Mouse (Mus musculus) MEL (cell line): ENCODE data around the gene Mymx. TPM values are rescaled to one million over a fixed set of nuclear protein-coding genes. Genes with fewer than 3 reads are reported as not detected.

Experiments
- DNase-seq: peaks from one replicate; pipeline ENCODE4 v3.0.0; 2011; ENCODE audit warnings: low read depth, low spot score
- H3K27ac ChIP-seq: 2 replicates; pipeline ENCODE4 v1.5.1; 2012; ENCODE audit warnings: low read depth, mild to moderate bottlenecking, control low read depth, low read length, moderate library complexity; ENCODE audit not compliant: control insufficient read depth
- H3K27me3 ChIP-seq, 2 experiments: fragments of 150-350 bp in 1 of 2; sonication (generic) in 1 of 2; 2 replicates each; pipeline ENCODE4 v1.6.1; 2012; ENCODE audit warnings: low read length in 2 of 2, mild to moderate bottlenecking in 2 of 2, improper control_type of control experiment in 1 of 2, moderate library complexity in 1 of 2; ENCODE audit not compliant: insufficient read depth in 2 of 2, control insufficient read depth in 1 of 2
- H3K36me3 ChIP-seq, 2 experiments: 2 replicates each; pipeline ENCODE4 v1.6.1; 2012 to 2014; ENCODE audit warnings: low read length in 2 of 2, improper control_type of control experiment in 1 of 2, inconsistent platforms in 1 of 2, mild to moderate bottlenecking in 1 of 2; ENCODE audit not compliant: insufficient read depth in 2 of 2, control insufficient read depth in 1 of 2
- H3K4me1 ChIP-seq, 2 experiments: fragments of 150-350 bp in 1 of 2; sonication (generic) in 1 of 2; 2 replicates each; pipeline ENCODE4 v1.6.1; 2012; ENCODE audit warnings: low read length in 2 of 2, improper control_type of control experiment in 1 of 2, mild to moderate bottlenecking in 1 of 2; ENCODE audit not compliant: insufficient read depth in 2 of 2, control insufficient read depth in 1 of 2
- H3K4me3 ChIP-seq, 2 experiments: fragments of 150-350 bp in 1 of 2; sonication (generic) in 1 of 2; 2 replicates each; pipeline ENCODE4 v1.5.1; 2012; ENCODE audit warnings: low read depth in 2 of 2, low read length in 2 of 2, mild to moderate bottlenecking in 2 of 2, moderate library complexity in 2 of 2, control low read depth in 1 of 2, improper control_type of control experiment in 1 of 2; ENCODE audit not compliant: control insufficient read depth in 1 of 2, insufficient read depth in 1 of 2
- H3K79me2 ChIP-seq: 2 replicates; pipeline ENCODE4 v1.6.1; 2012; ENCODE audit warnings: mild to moderate bottlenecking, low read length, moderate library complexity; ENCODE audit not compliant: control insufficient read depth, poor library complexity, insufficient read depth
- H3K9ac ChIP-seq: 2 replicates; pipeline ENCODE4 v1.6.1; 2012; ENCODE audit warnings: low read depth, mild to moderate bottlenecking, control low read depth, low read length, moderate library complexity; ENCODE audit not compliant: control insufficient read depth, poor library complexity, severe bottlenecking
- H3K9me3 ChIP-seq: fragments of 150-350 bp; sonication (generic); replicated peaks from 2 replicates; pipeline ENCODE4 v1.6.1; 2012; ENCODE audit warnings: mild to moderate bottlenecking, low read length, improper control_type of control experiment, moderate library complexity; ENCODE audit not compliant: insufficient read depth
- CHD2 ChIP-seq: IDR thresholded peaks from 2 replicates; pipeline ENCODE4 v1.6.1; 2011; ENCODE audit warnings: low read length, improper control_type of control experiment
- CTCF ChIP-seq, 3 experiments: IDR thresholded peaks in 2 of 3; conservative IDR thresholded peaks in 1 of 3; 2 replicates each; pipeline ENCODE4 v1.5.1; 2011 to 2012; ENCODE audit warnings: low read length in 3 of 3, low read depth in 2 of 3, mild to moderate bottlenecking in 2 of 3, improper control_type of control experiment in 1 of 3, inconsistent platforms in 1 of 3, mixed read lengths in 1 of 3, moderate library complexity in 1 of 3; ENCODE audit not compliant: control insufficient read depth in 1 of 3, insufficient read depth in 1 of 3, poor library complexity in 1 of 3, severe bottlenecking in 1 of 3
- ELF1 ChIP-seq: IDR thresholded peaks from 2 replicates; pipeline ENCODE4 v1.6.1; 2014; ENCODE audit warnings: low read depth, mild to moderate bottlenecking, inconsistent platforms, low read length, improper control_type of control experiment, moderate library complexity
- EP300 ChIP-seq, 2 experiments: IDR thresholded peaks; 2 replicates each; pipeline ENCODE4 v1.6.1; 2011; ENCODE audit warnings: improper control_type of control experiment in 2 of 2, low read length in 2 of 2, low read depth in 1 of 2, mild to moderate bottlenecking in 1 of 2
- ETS1 ChIP-seq: IDR thresholded peaks from 2 replicates; pipeline ENCODE4 v1.6.1; 2012; ENCODE audit warnings: low read depth, mild to moderate bottlenecking, inconsistent platforms, low read length, improper control_type of control experiment, moderate library complexity
- HCFC1 ChIP-seq: IDR thresholded peaks from 2 replicates; pipeline ENCODE4 v1.6.1; 2012; ENCODE audit warnings: low read depth, mild to moderate bottlenecking, inconsistent platforms, low read length, improper control_type of control experiment, moderate library complexity
- MAFK ChIP-seq: IDR thresholded peaks from 2 replicates; pipeline ENCODE4 v1.6.1; 2011; ENCODE audit warnings: low read depth, mild to moderate bottlenecking, low read length, improper control_type of control experiment, borderline replicate concordance
- MAX ChIP-seq: IDR thresholded peaks from 2 replicates; pipeline ENCODE4 v1.6.1; 2011; ENCODE audit warnings: low read length, improper control_type of control experiment
- MAZ ChIP-seq: IDR thresholded peaks from 2 replicates; pipeline ENCODE4 v1.6.1; 2012; ENCODE audit warnings: low read depth, mild to moderate bottlenecking, inconsistent platforms, low read length, improper control_type of control experiment
- MXI1 ChIP-seq: IDR thresholded peaks from 2 replicates; pipeline ENCODE4 v1.6.1; 2011; ENCODE audit warnings: mild to moderate bottlenecking, low read depth, low read length, improper control_type of control experiment
- MYC ChIP-seq: IDR thresholded peaks from 2 replicates; pipeline ENCODE4 v1.6.1; 2011; ENCODE audit warnings: low read depth, mild to moderate bottlenecking, low read length, improper control_type of control experiment, moderate library complexity
- NELFE ChIP-seq: IDR thresholded peaks from 2 replicates; pipeline ENCODE4 v1.6.1; 2011; ENCODE audit warnings: low read depth, low read length, improper control_type of control experiment
- POLR2A ChIP-seq, 2 experiments: IDR thresholded peaks; 2 replicates each; pipeline ENCODE4 v1.6.1; 2011 to 2012; ENCODE audit warnings: low read length in 2 of 2, mild to moderate bottlenecking in 2 of 2, control low read depth in 1 of 2, improper control_type of control experiment in 1 of 2, low read depth in 1 of 2, moderate library complexity in 1 of 2; ENCODE audit not compliant: control insufficient read depth in 1 of 2, insufficient read depth in 1 of 2, poor library complexity in 1 of 2
- POLR2AphosphoS2 ChIP-seq: IDR thresholded peaks from 2 replicates; pipeline ENCODE4 v1.6.1; 2011; ENCODE audit warnings: low read length, improper control_type of control experiment
- RAD21 ChIP-seq: IDR thresholded peaks from 2 replicates; pipeline ENCODE4 v1.6.1; 2011; ENCODE audit warnings: mild to moderate bottlenecking, low read depth, low read length, improper control_type of control experiment
- RCOR1 ChIP-seq: IDR thresholded peaks from 2 replicates; pipeline ENCODE4 v1.6.1; 2012; ENCODE audit warnings: low read depth, mild to moderate bottlenecking, inconsistent platforms, low read length, improper control_type of control experiment
- SIN3A ChIP-seq: IDR thresholded peaks from 2 replicates; pipeline ENCODE4 v1.6.1; 2012; ENCODE audit warnings: low read length, improper control_type of control experiment, inconsistent platforms
- SMC3 ChIP-seq: IDR thresholded peaks from 2 replicates; pipeline ENCODE4 v1.6.1; 2011; ENCODE audit warnings: low read depth, low read length, improper control_type of control experiment
- TAL1 ChIP-seq: IDR thresholded peaks from 2 replicates; pipeline ENCODE4 v1.6.1; 2012; ENCODE audit warnings: mild to moderate bottlenecking, inconsistent platforms, low read length, moderate library complexity, mixed read lengths
- TBP ChIP-seq: IDR thresholded peaks from 2 replicates; pipeline ENCODE4 v1.8.0; 2011; ENCODE audit warnings: low read depth, low read length, improper control_type of control experiment
- UBTF ChIP-seq: IDR thresholded peaks from 2 replicates; pipeline ENCODE4 v1.6.1; 2012; ENCODE audit warnings: low read depth, mild to moderate bottlenecking, inconsistent platforms, low read length, improper control_type of control experiment, moderate library complexity, borderline replicate concordance; ENCODE audit not compliant: insufficient read depth
- USF1 ChIP-seq: IDR thresholded peaks from 2 replicates; pipeline ENCODE4 v1.6.1; 2014; ENCODE audit warnings: low read depth, mild to moderate bottlenecking, inconsistent platforms, low read length, improper control_type of control experiment, moderate library complexity
- ZC3H11A ChIP-seq: IDR thresholded peaks from 2 replicates; pipeline ENCODE4 v1.6.1; 2012; ENCODE audit warnings: low read depth, mild to moderate bottlenecking, inconsistent platforms, low read length, improper control_type of control experiment
- ZMIZ1 ChIP-seq: IDR thresholded peaks from 2 replicates; pipeline ENCODE4 v1.6.1; 2012; ENCODE audit warnings: low read depth, mild to moderate bottlenecking, inconsistent platforms, low read length, improper control_type of control experiment, moderate library complexity
- polyA plus RNA-seq, 2 experiments: library from polyadenylated mRNA; stranded (reverse) in 1 of 2; unstranded in 1 of 2; fragments of >175 nt in 1 of 2; fragments of >200 nt in 1 of 2; gene quantifications; 2 replicates each; pipeline versions ENCODE4 v1.2.1 to v1.2.4; 2012; ENCODE audit warnings: low replicate concordance in 2 of 2, low read depth in 1 of 2; ENCODE audit not compliant: insufficient read length in 2 of 2, insufficient read depth in 1 of 2, missing spikeins in 1 of 2
- total RNA-seq: library from RNA; depleted of rRNA; stranded (reverse); fragments of 300-350 nt; gene quantifications from 2 replicates; pipeline ENCODE4 v1.2.3, GENCODE M21; 2012

Gene Mymx
- total and polyA plus RNA-seq, 3 experiments, result not detected

DNA sequence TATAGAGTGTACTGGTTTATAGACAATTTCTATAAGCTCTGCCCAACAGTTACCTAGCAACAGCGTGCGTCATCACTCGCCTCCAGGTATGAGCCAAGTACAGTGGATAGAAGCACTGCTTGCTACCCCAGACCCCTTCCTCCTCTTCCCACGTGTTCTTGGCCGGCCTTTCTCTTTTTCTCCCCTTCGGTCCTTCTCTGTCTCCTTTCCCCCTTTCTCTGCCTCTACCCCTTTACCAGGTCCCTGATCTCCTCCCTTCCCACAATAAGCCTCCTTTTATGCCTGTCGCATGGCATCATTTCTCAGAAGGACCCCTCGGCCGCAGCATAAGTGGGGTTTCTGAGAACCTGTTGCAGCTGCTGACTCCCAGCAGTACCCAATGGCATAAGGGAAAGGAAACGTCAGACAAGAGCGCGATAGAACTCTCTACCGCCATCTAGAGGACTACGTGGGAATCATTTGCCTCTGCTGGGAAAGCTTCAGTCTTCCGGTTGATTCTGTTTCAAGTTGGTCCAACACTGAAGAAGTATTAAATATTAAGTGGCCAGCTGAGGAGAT lies 24.8 kb upstream of the Mymx start:
- peak overlapping the region; percentile 57 for H3K4me3 ChIP-seq
- peak overlapping the region; percentile 42 for H3K27ac ChIP-seq
- peak overlapping the region; percentile 72 for H3K9ac ChIP-seq
- peaks cover 0 to 12% of the 10 kb centered on the region in 2 experiments; a peak in 2 of 4 replicates for H3K36me3 ChIP-seq
- no peaks in the 10 kb centered on the region for H3K79me2 ChIP-seq
- TF ChIP-seq CHD2 (peak; percentile 50), TBP (peak; percentile 54; the same call in 1 of the 2 replicates), EP300 (IDR thresholded peaks at IDR 0.05; ENCODE audit: low read depth in 1 of 2, low read length in 2 of 2) (no peak), ZMIZ1 (peak; percentile 61; the same call in 1 of the 2 replicates), SIN3A (peak; percentile 75), MAFK (no peak), ETS1 (peak; percentile 38; the same call in 1 of the 2 replicates), RAD21 (peak; percentile 53), MAZ (no peak), NELFE (peak; percentile 73), CTCF (IDR thresholded peaks at IDR 0.05 in 2 of 3, conservative IDR thresholded peaks at IDR 0.05 in 1 of 3; ENCODE audit: control insufficient read depth in 1 of 3, insufficient read depth in 1 of 3, low read depth in 2 of 3, low read length in 3 of 3, poor library complexity in 1 of 3, severe bottlenecking in 1 of 3) (peak; percentile 67 to 97 (median 89)), MXI1 (peak; percentile 93), POLR2AphosphoS2 (0 out of 2 replicates have a peak, but pooled peaks have one; percentile 44), USF1 (peak; percentile 52; the same call in 1 of the 2 replicates), SMC3 (peak; percentile 60), MAX (peak; percentile 82), MYC (peak; percentile 96), RCOR1 (no peak), POLR2A (IDR thresholded peaks at IDR 0.05; ENCODE audit: control insufficient read depth in 1 of 2, insufficient read depth in 1 of 2, low read depth in 1 of 2, low read length in 2 of 2, poor library complexity in 1 of 2) (peak; percentile 45 to 85; a peak in 2 of 4 replicates), ELF1 (peak; percentile 53; the same call in 1 of the 2 replicates), TAL1 (no peak), ZC3H11A (peak; percentile 28; the same call in 1 of the 2 replicates), HCFC1 (peak; percentile 69), UBTF (no peak)
- H3K9me3 ChIP-seq, result no peaks in the 10 kb centered on the region
- DNase-seq, result peak; percentile 94
- peaks cover 2 to 29% of the 10 kb centered on the region in 2 experiments; a peak in 2 of 4 replicates for H3K4me1 ChIP-seq
- no peaks in the 10 kb centered on the region for H3K27me3 ChIP-seq
